Mouse (Mus musculus): Measurements from ENCODE around the gene Ube3b.

DNA sequence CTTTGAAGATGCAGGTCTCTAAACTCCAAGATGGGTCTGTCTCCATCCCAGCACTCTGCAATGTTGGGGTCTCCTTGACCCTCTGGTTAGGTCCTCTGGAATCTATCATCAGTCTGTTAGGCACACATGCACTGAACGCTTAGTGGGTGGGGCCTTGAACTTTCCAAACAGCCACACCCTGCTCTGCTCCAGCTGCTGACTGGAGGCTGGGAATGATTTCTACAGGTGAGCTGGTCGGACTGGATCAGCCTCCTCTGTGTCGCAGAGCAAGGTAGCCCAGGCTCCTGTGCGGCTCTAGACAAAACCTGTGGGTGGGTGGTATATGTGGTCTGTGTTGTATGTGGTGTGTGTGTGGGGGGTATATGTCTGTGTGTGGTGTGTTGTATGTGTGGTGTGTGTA is 68.6 kb downstream of the Ube3b start:
- no peak for TF ChIP-seq CTCF (IDR thresholded peaks at IDR 0.05; ENCODE audit: low read depth)
- no peak for TF ChIP-seq EP300 (optimal IDR thresholded peaks at IDR 0.05)

All from stomach, postnatal 0 days (tissue).